Mouse (Mus musculus) heart, adult 2 months (tissue): ENCODE measurements around the gene Ubiad1. TPM values are rescaled to one million over a fixed set of nuclear protein-coding genes. Genes with fewer than 3 reads are reported as not detected.

Source experiments
- DNase-seq, 2 experiments: peaks; one replicate each; pipeline ENCODE4 v3.0.0; 2021
- H3K27ac ChIP-seq: fragments of 200-600 bp; 2 replicates; pipeline ENCODE4 v1.8.1; 2022
- H3K27me3 ChIP-seq: fragments of 200-500 bp; 2 replicates; pipeline ENCODE4 v1.6.1; 2012; ENCODE audit warnings: mild to moderate bottlenecking, low read length, inconsistent platforms, mixed read lengths; ENCODE audit not compliant: control insufficient read depth, insufficient read depth
- H3K36me3 ChIP-seq: fragments of 200-500 bp; 2 replicates; pipeline ENCODE4 v1.6.1; 2012; ENCODE audit warnings: low read length, inconsistent platforms; ENCODE audit not compliant: control insufficient read depth, insufficient read depth
- H3K4me1 ChIP-seq: fragments of 200-500 bp; 2 replicates; pipeline ENCODE4 v1.6.1; 2011; ENCODE audit warnings: low read length; ENCODE audit not compliant: control insufficient read depth, insufficient read depth
- H3K4me3 ChIP-seq: fragments of 200-600 bp; 2 replicates; pipeline ENCODE4 v1.8.1; 2022
- H3K79me2 ChIP-seq: fragments of 200-500 bp; replicated peaks from 2 replicates; pipeline ENCODE4 v1.6.1; 2012; ENCODE audit warnings: mild to moderate bottlenecking, inconsistent platforms, low read length, moderate library complexity, mixed read lengths; ENCODE audit not compliant: control insufficient read depth, insufficient read depth
- H3K9ac ChIP-seq: fragments of 200-500 bp; 2 replicates; pipeline ENCODE4 v1.6.1; 2012; ENCODE audit warnings: low read depth, mild to moderate bottlenecking, control low read depth, inconsistent platforms, low read length, mixed read lengths
- CTCF ChIP-seq: fragments of 200-600 bp; IDR thresholded peaks from 2 replicates; pipeline ENCODE4 v1.8.1; 2022; ENCODE audit warnings: antibody characterized with exemption, mild to moderate bottlenecking, moderate library complexity
- EP300 ChIP-seq: fragments of 200-500 bp; IDR thresholded peaks from 2 replicates; pipeline ENCODE4 v1.6.1; 2011; ENCODE audit warnings: low read depth, low read length, control low read depth; ENCODE audit not compliant: insufficient read depth
- POLR2A ChIP-seq: fragments of 200-500 bp; IDR thresholded peaks from 2 replicates; pipeline ENCODE4 v1.6.1; 2011; ENCODE audit warnings: mild to moderate bottlenecking, low read depth, low read length, control low read depth; ENCODE audit not compliant: insufficient read depth
- WGBS: fragments of 180-500 bp; shearing (Covaris S2); methylation state at CpG from one replicate; pipeline ENCODE4 v1.1.7; 2018; 5-methylcytosine and 5-hydroxymethylcytosine counted together
- intact Hi-C: fragments of 180-260 bp; cut with DNase I; formaldehyde crosslinking; loops from one replicate; pipeline ENCODE4 v1.15.1; 2025
- long read RNA-seq: library from polyadenylated mRNA; stranded (forward); transcript quantifications from one replicate; pipeline ENCODE4 v2.0.0, GENCODE M21; 2021
- polyA plus RNA-seq: library from polyadenylated mRNA; depleted of rRNA; stranded (reverse); fragments of >200 nt; gene quantifications from 2 replicates; pipeline ENCODE4 v1.2.3, GENCODE M21; 2012; rRNA removed
- total RNA-seq, 2 experiments: library from RNA; stranded (reverse); gene quantifications; 2 replicates each; pipeline ENCODE4 v1.2.3; 2021

The Ubiad1 gene
- total RNA-seq, result 10 to 100 TPM; 17.8 to 20.9 TPM
- polyA plus RNA-seq, result 25.1 and 25.5 TPM in 2 replicates
- long read RNA-seq, transcript Ubiad1-201 (2 exons, 2,992 nt), result major isoform, 17 of 19 reads
- long read RNA-seq, partial matches to known transcripts, result 0 of 19 reads
- long read RNA-seq, other reads (novel, unspliced or antisense), result 2 of 19 reads

DNA sequence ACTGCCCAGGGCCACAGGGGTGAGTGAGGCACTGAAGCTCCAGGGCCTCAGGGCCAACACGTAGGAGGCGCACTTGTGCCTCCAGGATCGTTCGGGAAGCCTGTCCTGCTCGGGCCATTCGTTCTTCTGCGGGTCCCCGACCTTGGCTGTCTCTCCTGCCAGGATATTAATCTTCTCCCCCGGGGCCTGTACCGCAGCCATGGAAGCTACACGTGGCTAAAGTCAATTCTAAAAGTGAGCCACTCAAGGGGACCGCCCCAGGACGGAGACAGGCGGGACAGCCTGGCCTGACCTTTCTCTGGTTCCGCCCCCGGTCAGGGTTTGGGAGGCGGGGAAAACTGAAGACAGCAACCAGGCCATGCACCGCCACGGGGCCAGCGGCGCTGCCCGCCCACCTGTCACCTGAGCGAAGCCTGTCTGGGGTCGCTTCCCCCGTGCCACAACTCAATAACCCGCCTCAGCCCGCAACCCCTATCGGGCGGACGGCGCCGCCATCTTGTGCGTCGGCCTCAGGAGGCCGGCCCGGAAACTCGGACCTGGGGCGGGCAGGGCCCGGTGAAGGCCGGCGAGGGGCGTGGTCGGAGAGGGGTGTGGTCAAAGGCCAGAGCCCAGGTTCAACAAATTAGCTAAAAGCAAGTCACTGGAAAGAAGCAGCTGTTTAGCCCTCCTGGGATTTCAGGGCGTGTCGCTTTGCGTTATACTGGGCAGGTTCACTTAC is at the start of gene Ubiad1:
Ubiad1 (minus strand) TSS at position 522 of the 718 bp plus-strand sequence.
- Histone ChIP-seq H3K36me3 (no peaks in the 10 kb centered on the region; the same call in 1 of the 2 replicates), H3K4me1 (peaks cover 4% of the 10 kb centered on the region), H3K9ac (peak within 1 kb of the TSS; percentile 88), H3K27me3 (no peaks in the 10 kb centered on the region), H3K27ac (peak within 1 kb of the TSS; percentile 93), H3K4me3 (peak within 1 kb of the TSS; percentile 76), H3K79me2 (no peaks in the 10 kb centered on the region; the same call in 1 of the 2 replicates)
- DNase-seq, result peak; percentile 89 to 91
- intact Hi-C loops, result no loop called here
- WGBS, result under 1% methylated on average over 46 of the region's 46 CpGs
- TF ChIP-seq CTCF (no peak; the same call in 1 of the 2 replicates), POLR2A (peak; percentile 76), EP300 (0 out of 2 replicates have a peak, but pooled peaks have one; percentile 30)

DNA sequence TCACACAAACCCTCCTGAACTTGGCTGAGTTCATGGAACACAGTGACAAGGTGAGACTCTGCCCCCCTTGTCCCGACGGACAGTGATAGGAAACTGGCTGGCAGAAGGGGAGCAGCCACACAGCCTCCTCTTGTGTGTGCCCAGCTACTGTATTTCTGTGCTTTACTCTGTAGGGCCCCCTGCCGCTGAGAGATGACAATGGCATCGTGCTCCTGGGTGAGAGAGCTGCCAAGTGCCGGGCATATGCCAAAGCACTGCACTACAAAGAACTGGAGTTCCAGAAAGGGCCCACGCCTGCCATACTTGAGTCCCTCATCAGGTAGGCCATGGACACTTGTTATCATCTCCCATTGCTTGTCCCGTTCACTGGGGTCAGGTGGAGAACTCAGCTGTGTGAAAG is 46.9 kb upstream of the Ubiad1 start:
- Histone ChIP-seq H3K9ac (no peak overlapping the region), H3K79me2 (no peaks in the 10 kb centered on the region), H3K36me3 (no peaks in the 10 kb centered on the region), H3K4me1 (peaks cover 2% of the 10 kb centered on the region; the same call in 1 of the 2 replicates), H3K27me3 (no peaks in the 10 kb centered on the region), H3K4me3 (no peak overlapping the region), H3K27ac (no peak overlapping the region)
- no peak for DNase-seq
- WGBS, result 69% methylated on average over 7 of the region's 7 CpGs
- intact Hi-C loops, result loop anchor here (5.0 kb wide), 1 partner anchor 111 kb away; the partner anchor contains the start of gene Masp2
- TF ChIP-seq POLR2A, result no peak
- TF ChIP-seq CTCF, result peak; percentile 30; the same call in 1 of the 2 replicates
- TF ChIP-seq EP300, result no peak

DNA sequence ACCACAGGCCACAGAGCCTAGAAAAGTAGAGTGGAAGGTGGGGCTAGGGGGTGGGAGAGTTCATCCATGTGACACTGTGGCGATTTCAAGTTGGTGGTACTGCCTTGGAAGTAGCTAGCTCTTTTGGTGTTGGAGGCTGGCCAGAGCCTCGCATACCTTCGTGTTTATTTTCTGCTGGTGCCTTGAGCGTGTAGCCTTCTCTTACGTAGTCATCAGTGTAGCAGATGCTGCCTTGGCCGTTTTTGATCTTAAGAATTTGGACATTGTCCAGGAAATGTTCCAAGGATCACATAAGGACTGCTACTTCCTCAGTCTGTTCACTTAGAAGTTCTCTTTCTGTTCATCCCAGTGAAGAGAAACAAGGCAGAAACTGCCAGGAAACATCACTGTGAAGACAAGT is 45.9 kb upstream of the Ubiad1 start:
- TF ChIP-seq CTCF (no peak), EP300 (no peak), POLR2A (no peak)
- Histone ChIP-seq H3K4me1 (peaks cover 2% of the 10 kb centered on the region; the same call in 1 of the 2 replicates), H3K27ac (no peak overlapping the region), H3K27me3 (no peaks in the 10 kb centered on the region), H3K36me3 (no peaks in the 10 kb centered on the region), H3K4me3 (no peak overlapping the region), H3K9ac (no peak overlapping the region), H3K79me2 (no peaks in the 10 kb centered on the region)
- intact Hi-C loops, result loop anchor here (5.0 kb wide), 1 partner anchor 112 kb away; the partner anchor contains the start of gene Masp2
- 16% methylated on average over 6 of the region's 6 CpGs for WGBS
- DNase-seq, result no peak

DNA sequence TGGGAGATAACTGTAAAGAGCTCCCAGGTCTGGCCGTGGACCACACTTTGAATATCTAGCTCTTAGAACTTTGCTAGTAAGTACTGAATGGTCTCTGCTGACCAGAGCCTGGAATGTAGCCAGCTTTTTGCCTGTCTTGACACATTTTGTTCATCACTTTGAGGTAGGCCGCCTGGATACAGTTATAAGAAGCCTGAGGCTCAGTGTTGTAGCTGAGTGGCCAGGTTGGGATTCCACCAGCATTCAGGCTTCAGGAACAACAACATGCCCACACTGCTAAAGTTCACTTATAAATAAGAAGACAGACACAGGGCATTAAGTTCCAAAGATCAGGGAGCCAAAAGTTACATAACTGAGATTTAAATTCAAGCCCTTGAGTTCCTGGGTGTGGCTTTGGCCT is 43.3 kb upstream of the Ubiad1 start:
- Histone ChIP-seq H3K79me2 (no peaks in the 10 kb centered on the region), H3K4me1 (peaks cover 2% of the 10 kb centered on the region; the same call in 1 of the 2 replicates), H3K27ac (no peak overlapping the region), H3K4me3 (no peak overlapping the region), H3K36me3 (no peaks in the 10 kb centered on the region), H3K9ac (no peak overlapping the region), H3K27me3 (no peaks in the 10 kb centered on the region)
- no peak for DNase-seq
- intact Hi-C loops, result no loop called here
- 67% methylated on average over 2 of the region's 2 CpGs for WGBS
- no peak for TF ChIP-seq POLR2A
- no peak for TF ChIP-seq CTCF
- no peak for TF ChIP-seq EP300

DNA sequence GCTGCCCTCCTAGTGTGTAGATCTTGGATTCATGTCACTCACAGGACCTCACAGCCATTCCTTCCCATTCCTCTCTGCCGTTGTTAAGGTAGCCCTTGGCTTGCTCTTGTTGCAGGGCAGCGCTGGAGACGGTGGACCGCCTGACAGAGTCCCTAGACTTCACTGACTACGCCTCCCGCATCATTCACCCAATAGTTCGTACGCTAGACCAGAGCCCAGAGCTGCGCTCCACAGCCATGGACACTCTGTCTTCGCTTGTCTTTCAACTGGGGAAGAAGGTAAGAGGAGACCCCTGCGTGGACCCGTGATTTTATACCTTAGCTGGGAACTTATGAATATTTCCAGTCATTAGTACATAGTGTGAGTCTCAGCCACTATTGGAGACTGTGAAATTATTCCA is 39.9 kb upstream of the Ubiad1 start:
- no peak for DNase-seq
- no peak overlapping the region for H3K27ac ChIP-seq
- intact Hi-C loops, result no loop called here
- H3K4me1 ChIP-seq, result no peaks in the 10 kb centered on the region
- WGBS, result 96% methylated on average over 12 of the region's 12 CpGs
- TF ChIP-seq POLR2A, result no peak
- TF ChIP-seq EP300, result no peak
- no peak for TF ChIP-seq CTCF
- no peaks in the 10 kb centered on the region for H3K27me3 ChIP-seq
- H3K4me3 ChIP-seq, result no peak overlapping the region
- no peak overlapping the region for H3K9ac ChIP-seq
- H3K79me2 ChIP-seq, result no peaks in the 10 kb centered on the region
- H3K36me3 ChIP-seq, result no peaks in the 10 kb centered on the region; the same call in 1 of the 2 replicates
